Mouse (Mus musculus) C2C12 (cell line): ENCODE measurements around the gene Oxld1.

Experiments used
- CEBPB ChIP-seq: IDR thresholded peaks from one replicate; pipeline ENCODE4 v1.6.1; 2011; ENCODE audit warnings: low read depth, mild to moderate bottlenecking, control low read depth, moderate library complexity
- CTCF ChIP-seq: IDR thresholded peaks from one replicate; pipeline ENCODE4 v1.5.1; 2011; ENCODE audit not compliant: control insufficient read depth, insufficient read depth, insufficient read length
- FOSL1 ChIP-seq: IDR thresholded peaks from one replicate; pipeline ENCODE4 v1.8.0; 2011; ENCODE audit warnings: mild to moderate bottlenecking, low read length; ENCODE audit not compliant: poor library complexity, insufficient read depth, severe bottlenecking
- MAX ChIP-seq: IDR thresholded peaks from one replicate; pipeline ENCODE4 v1.6.1; 2011; ENCODE audit warnings: mild to moderate bottlenecking, control low read depth

- TF ChIP-seq CTCF (no peak), FOSL1 (no peak), MAX (no peak), CEBPB (no peak)
Observed at GRCm38 (mm10) chr11:120472052-120472451, 14.2 kb upstream of the Oxld1 start.
